Mouse (Mus musculus): ENCODE data around the gene Rhobtb1. TPM values are rescaled to one million over a fixed set of nuclear protein-coding genes. Genes with fewer than 3 reads are reported as not detected.

Gene Rhobtb1
- polyA plus RNA-seq, 1 experiment, result 4.1 TPM

DNA sequence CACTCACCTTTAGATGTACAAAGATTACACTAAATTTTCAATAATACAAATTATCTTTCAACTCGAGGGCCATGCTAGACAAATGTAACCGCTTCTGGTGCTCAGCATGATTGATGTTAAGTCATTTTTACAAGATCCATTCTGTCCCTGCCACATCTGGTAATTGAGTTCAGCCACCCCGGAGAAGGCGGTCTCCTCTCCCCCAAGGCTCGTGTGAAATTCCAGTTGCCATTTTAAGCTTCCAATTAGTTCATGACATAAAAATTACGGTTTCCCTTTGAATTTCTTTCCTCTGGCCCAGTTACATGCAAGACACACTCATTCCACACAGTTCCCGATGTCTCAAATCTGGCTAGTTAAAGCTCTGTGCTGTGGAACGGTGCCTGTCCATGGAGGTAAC lies 162.7 kb downstream of the Rhobtb1 start:
- no peak for DNase-seq (ENCODE audit: extremely low spot score in 1 of 2, low spot score in 1 of 2)

- no peak for DNase-seq (ENCODE audit: extremely low spot score in 1 of 2, low spot score in 1 of 2)
Measured at GRCm38 (mm10) chr10:69318514-69318913, 167.3 kb downstream of the Rhobtb1 start.

DNA sequence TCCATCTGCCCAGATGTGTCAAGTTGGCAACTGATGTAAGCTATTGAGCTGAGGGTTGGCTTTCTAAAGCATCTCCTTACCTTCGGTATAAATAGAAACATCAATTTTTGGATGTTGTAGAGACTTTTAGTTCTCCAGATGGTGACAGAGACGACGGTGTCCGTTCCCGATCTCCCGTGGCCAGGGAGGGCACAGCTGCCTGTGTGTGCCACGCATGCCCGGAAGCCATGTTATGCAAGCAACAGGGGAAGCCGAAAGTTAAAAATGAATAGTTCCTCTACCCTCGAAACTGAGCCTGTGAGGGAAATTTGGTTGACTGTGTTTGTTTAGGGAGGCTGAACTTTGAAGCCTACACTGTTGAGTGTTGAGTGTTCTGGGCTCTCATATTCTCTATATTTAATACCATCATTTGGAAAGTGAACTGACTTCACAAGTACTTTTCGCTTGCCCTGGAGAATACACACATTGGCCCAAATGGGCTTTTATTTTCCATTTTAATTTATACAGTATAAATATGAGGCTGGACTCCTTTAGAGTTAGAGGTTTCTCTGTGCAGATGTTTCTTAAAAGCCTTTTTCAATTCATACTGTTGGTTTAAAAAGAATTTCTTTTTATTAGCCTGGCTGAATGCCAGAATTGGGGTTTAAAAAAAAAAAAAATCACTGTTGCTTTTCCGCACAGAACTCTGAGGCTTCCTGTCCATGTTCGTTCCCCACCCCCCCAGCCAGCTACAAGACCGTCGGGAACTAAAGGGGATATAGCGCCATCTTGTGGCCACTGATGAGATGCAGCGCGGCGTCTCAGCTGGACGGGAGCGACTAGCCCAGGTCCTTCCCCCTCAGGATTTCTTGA lies 169.7 kb downstream of the Rhobtb1 start:
- peak; percentile 31 to 90 for DNase-seq (ENCODE audit: extremely low spot score in 1 of 2, low spot score in 1 of 2)

- no peak for DNase-seq (ENCODE audit: extremely low spot score in 1 of 2, low spot score in 1 of 2)
Measured at GRCm38 (mm10) chr10:69321519-69322035, 170.3 kb downstream of the Rhobtb1 start.

- DNase-seq (ENCODE audit: extremely low spot score in 1 of 2, low spot score in 1 of 2), result no peak
Measured at GRCm38 (mm10) chr10:69323986-69324385, 172.8 kb downstream of the Rhobtb1 start.

GRCm38 (mm10) chr10:69324816-69325215 lies 173.6 kb downstream of the Rhobtb1 start:
- DNase-seq (ENCODE audit: extremely low spot score in 1 of 2, low spot score in 1 of 2), result no peak

DNA sequence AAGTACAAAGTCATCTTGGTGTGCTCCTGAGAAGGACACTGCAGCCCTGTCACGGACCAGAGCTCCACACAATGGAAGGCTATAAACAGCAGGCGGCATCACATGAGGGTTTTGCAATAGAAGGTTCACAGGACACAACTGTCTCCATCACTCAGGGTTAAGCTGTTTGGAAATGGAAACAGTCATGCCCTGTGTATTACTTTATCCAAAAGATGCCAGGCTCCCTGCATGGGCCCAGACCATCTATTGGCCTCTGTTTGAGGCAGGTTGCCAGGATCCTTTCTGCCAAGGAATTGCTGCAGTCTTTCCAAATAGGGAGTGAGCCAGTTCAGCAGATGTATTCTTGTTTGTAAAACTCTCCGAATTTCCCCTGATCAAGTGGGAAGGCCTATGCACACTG lies 175.2 kb downstream of the Rhobtb1 start:
- peak in 1 of 2 experiments; percentile 28 for DNase-seq (ENCODE audit: extremely low spot score in 1 of 2, low spot score in 1 of 2)

GRCm38 (mm10) chr10:69327362-69327761 lies 176.1 kb downstream of the Rhobtb1 start:
- no peak for DNase-seq (ENCODE audit: extremely low spot score in 1 of 2, low spot score in 1 of 2)

- DNase-seq (ENCODE audit: extremely low spot score in 1 of 2, low spot score in 1 of 2), result no peak
Measured at GRCm38 (mm10) chr10:69328029-69328655, 176.9 kb downstream of the Rhobtb1 start.

DNA sequence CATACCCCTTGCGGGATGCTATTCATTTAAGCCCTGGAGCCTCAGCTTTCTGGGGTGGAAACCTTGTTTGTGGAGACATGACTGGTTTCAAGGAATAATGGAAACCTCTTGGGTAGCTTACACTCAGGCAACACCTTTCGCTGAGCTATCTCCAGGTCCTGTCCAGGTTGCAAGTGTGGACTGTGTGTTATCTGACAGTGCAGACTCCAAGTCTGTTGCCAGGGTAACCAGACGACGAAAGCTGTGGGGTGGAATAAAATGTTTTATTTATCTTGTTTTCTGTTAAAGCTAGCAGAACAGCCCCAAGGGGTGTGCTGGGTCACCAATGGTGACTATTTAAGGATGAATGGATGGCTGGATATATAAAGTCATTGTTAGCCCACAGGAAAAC lies 177.4 kb downstream of the Rhobtb1 start:
- no peak for DNase-seq (ENCODE audit: extremely low spot score in 1 of 2, low spot score in 1 of 2)

DNA sequence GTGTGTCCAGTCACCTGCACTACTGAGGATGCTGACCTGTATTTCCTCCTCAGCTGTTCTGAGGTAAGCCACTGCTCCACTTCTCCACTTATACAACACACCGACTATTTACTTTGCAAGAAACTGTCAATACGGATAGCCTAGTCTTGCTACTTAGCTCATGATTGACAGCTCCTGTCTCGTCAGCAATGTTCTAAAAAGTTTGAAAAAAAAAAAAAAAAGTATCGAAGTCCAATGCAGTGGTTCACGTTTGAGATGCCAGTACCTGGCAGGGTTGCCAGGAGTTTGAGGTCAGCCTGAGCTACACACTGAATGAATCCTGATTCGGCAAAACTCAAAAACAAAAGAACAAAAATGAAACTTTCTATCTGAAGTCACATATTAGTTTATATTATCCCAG lies 180.0 kb downstream of the Rhobtb1 start:
- no peak for DNase-seq (ENCODE audit: extremely low spot score in 1 of 2, low spot score in 1 of 2)

DNA sequence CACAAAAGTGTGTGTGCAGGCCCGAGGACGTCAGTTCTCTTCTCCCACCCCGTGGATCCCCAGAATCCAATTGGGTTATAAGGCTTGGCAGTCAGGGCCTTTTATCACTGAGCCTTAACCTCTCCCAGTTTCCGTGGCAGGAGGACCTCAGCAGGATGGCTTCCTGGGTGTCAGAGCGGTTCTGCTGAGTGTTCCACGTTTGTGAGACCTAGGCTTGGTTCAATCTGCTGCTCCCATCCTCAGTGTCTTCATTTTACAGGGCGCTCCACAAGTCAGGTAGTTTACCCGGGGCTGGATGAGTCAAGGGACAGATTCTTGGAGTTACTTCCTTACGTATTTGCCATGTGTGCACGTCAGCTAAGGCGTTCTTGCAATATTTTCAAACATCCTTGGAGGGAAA lies 182.0 kb downstream of the Rhobtb1 start:
- DNase-seq (ENCODE audit: extremely low spot score in 1 of 2, low spot score in 1 of 2), result no peak

DNA sequence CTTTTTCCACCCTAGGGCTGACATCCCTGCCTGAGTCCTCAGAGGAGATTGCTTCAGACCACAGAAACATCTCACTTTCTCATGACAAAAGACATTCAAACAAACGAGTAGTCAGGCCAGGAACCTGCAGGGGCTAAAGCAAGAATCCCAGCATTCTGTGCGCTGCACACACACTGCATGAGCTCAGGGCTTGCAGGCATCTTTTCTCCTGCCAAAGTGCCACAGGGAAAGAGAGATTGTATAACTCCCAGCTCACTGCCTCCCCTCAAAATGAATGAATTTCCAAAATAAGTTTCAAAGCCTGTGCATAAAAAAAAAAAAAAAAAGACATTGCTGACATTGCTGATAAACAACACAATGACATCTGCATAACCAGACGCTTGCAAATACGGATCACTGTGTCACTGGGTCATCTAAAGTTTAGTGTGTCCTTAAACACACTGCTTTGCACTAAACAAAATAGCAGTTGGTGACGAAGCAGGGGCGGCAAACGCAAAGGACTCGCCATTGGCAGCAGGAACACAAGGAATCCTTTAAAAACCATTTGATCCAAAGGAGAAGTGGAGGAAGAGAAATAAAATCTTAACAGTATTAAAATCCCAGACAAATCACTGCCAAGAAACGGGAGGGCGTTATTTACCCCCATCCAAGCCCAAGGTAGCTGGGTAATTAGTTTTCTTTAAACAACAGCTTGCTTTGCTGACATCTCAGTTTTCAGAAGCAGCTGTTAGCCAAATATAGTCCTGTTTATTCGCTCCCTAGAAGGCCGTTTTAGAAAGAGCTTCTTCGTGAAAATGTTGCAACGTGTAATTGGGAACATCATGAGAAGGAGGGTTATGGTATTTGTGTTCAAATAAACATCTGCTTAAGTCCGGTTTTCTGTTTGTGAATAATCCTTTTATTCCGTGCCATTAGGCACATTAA lies 183.3 kb downstream of the Rhobtb1 start:
- DNase-seq (ENCODE audit: extremely low spot score in 1 of 2, low spot score in 1 of 2), result peak in 1 of 2 experiments; percentile 38

DNA sequence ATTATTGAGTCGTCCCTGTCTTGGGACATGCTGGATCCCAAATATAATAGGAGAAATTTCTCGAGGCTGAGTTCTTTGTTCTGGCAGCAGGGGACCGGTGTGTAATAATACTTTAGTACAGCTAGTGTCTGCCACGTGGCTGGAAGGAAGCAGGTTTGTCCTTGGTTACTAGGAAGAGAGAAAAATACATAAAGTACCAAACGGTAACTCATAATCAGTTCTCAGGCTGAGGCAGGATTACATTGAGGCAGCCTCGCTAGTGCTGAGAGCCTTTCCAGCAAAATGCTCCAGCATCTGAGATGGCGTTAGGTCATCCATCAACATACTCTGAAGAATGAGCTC lies 183.9 kb downstream of the Rhobtb1 start:
- DNase-seq (ENCODE audit: extremely low spot score in 1 of 2, low spot score in 1 of 2), result no peak

DNA sequence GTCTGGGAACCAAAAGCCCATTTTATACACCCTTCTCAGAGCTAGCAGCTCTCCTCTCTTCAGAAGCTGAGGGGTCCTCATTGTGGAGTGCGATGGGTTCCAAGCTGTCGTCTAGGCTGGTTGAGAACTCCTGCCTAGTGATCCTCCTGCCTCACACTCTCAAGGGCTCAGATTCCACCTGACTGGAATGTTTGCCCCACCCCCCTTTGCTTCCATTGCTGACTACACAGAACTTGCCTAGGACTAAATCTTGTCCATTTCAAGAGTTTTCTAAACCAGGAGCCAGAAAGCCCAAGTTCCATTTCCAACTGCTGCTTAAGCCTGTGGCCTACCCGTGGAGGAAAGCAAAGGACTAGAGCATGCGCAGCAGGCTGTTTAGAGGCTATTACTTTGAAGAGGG lies 184.4 kb downstream of the Rhobtb1 start:
- DNase-seq (ENCODE audit: extremely low spot score in 1 of 2, low spot score in 1 of 2), result no peak

DNA sequence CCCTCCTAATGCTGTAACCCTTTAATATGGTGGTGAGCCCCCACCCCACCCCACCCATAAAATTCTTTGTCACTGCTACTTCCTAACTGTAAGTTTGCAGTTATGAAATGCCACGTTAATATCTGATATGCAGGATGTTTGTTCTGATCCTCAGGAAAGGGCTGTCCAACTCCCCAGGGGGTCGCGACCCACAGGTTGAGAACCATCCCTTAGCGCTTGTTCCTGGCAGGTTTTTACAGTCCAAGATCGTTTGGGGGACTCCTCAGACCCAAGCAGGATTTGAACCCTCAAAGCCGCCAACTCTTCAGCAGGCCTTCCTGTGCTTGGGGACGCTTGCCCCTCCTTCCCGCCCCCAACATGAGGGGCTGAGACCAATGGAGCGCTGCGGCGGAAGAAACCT lies 185.0 kb downstream of the Rhobtb1 start:
- no peak for DNase-seq (ENCODE audit: extremely low spot score in 1 of 2, low spot score in 1 of 2)

- no peak for DNase-seq (ENCODE audit: extremely low spot score in 1 of 2, low spot score in 1 of 2)
Measured at GRCm38 (mm10) chr10:69340001-69340400, 188.8 kb downstream of the Rhobtb1 start.
